Mouse (Mus musculus): ENCODE data around the gene Dffa. TPM values are rescaled to one million over a fixed set of nuclear protein-coding genes. Genes with fewer than 3 reads are reported as not detected.
A peak's percentile ranks its signal among the peaks of the same experiment; 100 is the strongest.

Gene Dffa
- polyA plus RNA-seq, 1 experiment from 2014 or later, result 29.3 TPM

GRCm38 (mm10) chr4:149136116-149136850 lies 32.3 kb downstream of the Dffa start:
- Histone ChIP-seq H3K9me3 (ENCODE audit: control insufficient read depth, low read length) (no peaks in the 10 kb centered on the region), H3K4me3 (ENCODE audit: low read length) (peak overlapping the region; percentile 64), H3K36me3 (ENCODE audit: control insufficient read depth, insufficient read depth, low read length) (no peaks in the 10 kb centered on the region; the same call in 1 of the 2 replicates), H3K27me3 (ENCODE audit: control insufficient read depth, insufficient read depth, low read length) (no peaks in the 10 kb centered on the region), H3K4me1 (ENCODE audit: control insufficient read depth, insufficient read depth, low read length) (peaks cover 6% of the 10 kb centered on the region), H3K9ac (ENCODE audit: low read depth, low read length) (peak overlapping the region; percentile 69), H3K4me2 (replicated peaks; ENCODE audit: low read depth, low read length) (peak overlapping the region; percentile 74), H3K27ac (ENCODE audit: low read depth, low read length) (peak overlapping the region; percentile 87)
- 72% methylated on average over 18 of the region's 18 CpGs for WGBS
- no peak for ATAC-seq (ENCODE audit: low FRiP score, low TSS enrichment)

- Histone ChIP-seq H3K9ac (ENCODE audit: low read depth, low read length) (peak within 1 kb of the TSS; percentile 69), H3K4me1 (ENCODE audit: control insufficient read depth, insufficient read depth, low read length) (peaks cover 6% of the 10 kb centered on the region), H3K4me3 (ENCODE audit: low read length) (peak within 1 kb of the TSS; percentile 64), H3K27me3 (ENCODE audit: control insufficient read depth, insufficient read depth, low read length) (no peaks in the 10 kb centered on the region), H3K4me2 (replicated peaks; ENCODE audit: low read depth, low read length) (peak within 1 kb of the TSS; percentile 74), H3K27ac (ENCODE audit: low read depth, low read length) (peak within 1 kb of the TSS; percentile 87), H3K36me3 (ENCODE audit: control insufficient read depth, insufficient read depth, low read length) (no peaks in the 10 kb centered on the region), H3K9me3 (ENCODE audit: control insufficient read depth, low read length) (no peaks in the 10 kb centered on the region)
- WGBS, result 1% methylated on average over 68 of the region's 68 CpGs
- peak; percentile 92 for ATAC-seq (ENCODE audit: low FRiP score, low TSS enrichment)
Measured at GRCm38 (mm10) chr4:149136982-149137770, 33.2 kb downstream of the Dffa start, which contains the start of gene Cenps. Cenps (minus strand) TSS chr4:149137629.

GRCm38 (mm10) chr4:149138515-149138914 lies 34.6 kb downstream of the Dffa start:
- 69% methylated on average over 8 of the region's 8 CpGs for WGBS
- Histone ChIP-seq H3K4me2 (replicated peaks; ENCODE audit: low read depth, low read length) (no peak overlapping the region), H3K36me3 (ENCODE audit: control insufficient read depth, insufficient read depth, low read length) (no peaks in the 10 kb centered on the region), H3K27me3 (ENCODE audit: control insufficient read depth, insufficient read depth, low read length) (no peaks in the 10 kb centered on the region), H3K4me1 (ENCODE audit: control insufficient read depth, insufficient read depth, low read length) (peaks cover 6% of the 10 kb centered on the region), H3K27ac (ENCODE audit: low read depth, low read length) (no peak overlapping the region), H3K4me3 (ENCODE audit: low read length) (no peak overlapping the region), H3K9me3 (ENCODE audit: control insufficient read depth, low read length) (no peaks in the 10 kb centered on the region), H3K9ac (ENCODE audit: low read depth, low read length) (no peak overlapping the region)
- ATAC-seq (ENCODE audit: low FRiP score, low TSS enrichment), result no peak

GRCm38 (mm10) chr4:149143594-149143993 lies 39.6 kb downstream of the Dffa start:
- Histone ChIP-seq H3K4me2 (replicated peaks; ENCODE audit: low read depth, low read length) (no peak overlapping the region), H3K4me1 (ENCODE audit: control insufficient read depth, insufficient read depth, low read length) (peaks cover 6% of the 10 kb centered on the region; the same call in 1 of the 2 replicates), H3K36me3 (ENCODE audit: control insufficient read depth, insufficient read depth, low read length) (no peaks in the 10 kb centered on the region), H3K4me3 (ENCODE audit: low read length) (no peak overlapping the region), H3K27me3 (ENCODE audit: control insufficient read depth, insufficient read depth, low read length) (no peaks in the 10 kb centered on the region), H3K9me3 (ENCODE audit: control insufficient read depth, low read length) (no peaks in the 10 kb centered on the region), H3K9ac (ENCODE audit: low read depth, low read length) (no peak overlapping the region), H3K27ac (ENCODE audit: low read depth, low read length) (no peak overlapping the region)
- 44% methylated on average over 4 of the region's 4 CpGs for WGBS
- no peak for ATAC-seq (ENCODE audit: low FRiP score, low TSS enrichment)

- no peaks in the 10 kb centered on the region for H3K9me3 ChIP-seq (ENCODE audit: control insufficient read depth, low read length)
- WGBS, result 3% methylated on average over 3 of the region's 3 CpGs
- H3K4me3 ChIP-seq (ENCODE audit: low read length), result no peak overlapping the region
- no peak overlapping the region for H3K9ac ChIP-seq (ENCODE audit: low read depth, low read length)
- no peaks in the 10 kb centered on the region for H3K27me3 ChIP-seq (ENCODE audit: control insufficient read depth, insufficient read depth, low read length)
- peak; percentile 73 for ATAC-seq (ENCODE audit: low FRiP score, low TSS enrichment)
- H3K4me1 ChIP-seq (ENCODE audit: control insufficient read depth, insufficient read depth, low read length), result peaks cover 9% of the 10 kb centered on the region; the same call in 1 of the 2 replicates
- H3K27ac ChIP-seq (ENCODE audit: low read depth, low read length), result no peak overlapping the region
- H3K36me3 ChIP-seq (ENCODE audit: control insufficient read depth, insufficient read depth, low read length), result peaks cover 2% of the 10 kb centered on the region; the same call in 1 of the 2 replicates
- no peak overlapping the region for H3K4me2 ChIP-seq (replicated peaks; ENCODE audit: low read depth, low read length)
Measured at GRCm38 (mm10) chr4:149144459-149144858, 40.5 kb downstream of the Dffa start.

- Histone ChIP-seq H3K4me3 (ENCODE audit: low read length) (no peak overlapping the region), H3K4me1 (ENCODE audit: control insufficient read depth, insufficient read depth, low read length) (peaks cover 11% of the 10 kb centered on the region; the same call in 1 of the 2 replicates), H3K9me3 (ENCODE audit: control insufficient read depth, low read length) (no peaks in the 10 kb centered on the region), H3K27me3 (ENCODE audit: control insufficient read depth, insufficient read depth, low read length) (no peaks in the 10 kb centered on the region), H3K27ac (ENCODE audit: low read depth, low read length) (no peak overlapping the region), H3K36me3 (ENCODE audit: control insufficient read depth, insufficient read depth, low read length) (peaks cover 9% of the 10 kb centered on the region), H3K9ac (ENCODE audit: low read depth, low read length) (no peak overlapping the region), H3K4me2 (replicated peaks; ENCODE audit: low read depth, low read length) (no peak overlapping the region)
- ATAC-seq (ENCODE audit: low FRiP score, low TSS enrichment), result no peak
- WGBS, result 79% methylated on average over 4 of the region's 4 CpGs
Measured at GRCm38 (mm10) chr4:149145151-149145550, 41.2 kb downstream of the Dffa start.

GRCm38 (mm10) chr4:149147528-149147927 lies 43.6 kb downstream of the Dffa start:
- no peak for ATAC-seq (ENCODE audit: low FRiP score, low TSS enrichment)

GRCm38 (mm10) chr4:149148084-149148483 lies 44.1 kb downstream of the Dffa start:
- H3K4me3 ChIP-seq (ENCODE audit: low read length), result no peak overlapping the region
- 75% methylated on average over 4 of the region's 4 CpGs for WGBS
- H3K4me2 ChIP-seq (replicated peaks; ENCODE audit: low read depth, low read length), result no peak overlapping the region
- no peaks in the 10 kb centered on the region for H3K9me3 ChIP-seq (ENCODE audit: control insufficient read depth, low read length)
- H3K27ac ChIP-seq (ENCODE audit: low read depth, low read length), result no peak overlapping the region
- no peak overlapping the region for H3K9ac ChIP-seq (ENCODE audit: low read depth, low read length)
- H3K27me3 ChIP-seq (ENCODE audit: control insufficient read depth, insufficient read depth, low read length), result no peaks in the 10 kb centered on the region
- no peak for ATAC-seq (ENCODE audit: low FRiP score, low TSS enrichment)
- peaks cover 11% of the 10 kb centered on the region; the same call in 1 of the 2 replicates for H3K4me1 ChIP-seq (ENCODE audit: control insufficient read depth, insufficient read depth, low read length)
- peaks cover 38% of the 10 kb centered on the region for H3K36me3 ChIP-seq (ENCODE audit: control insufficient read depth, insufficient read depth, low read length)

More at GRCm38 (mm10) chr4:149147528-149147927, 43.6 kb downstream of the Dffa start:
- Histone ChIP-seq H3K4me1 (ENCODE audit: control insufficient read depth, insufficient read depth, low read length) (peaks cover 11% of the 10 kb centered on the region; the same call in 1 of the 2 replicates), H3K4me2 (replicated peaks; ENCODE audit: low read depth, low read length) (no peak overlapping the region), H3K36me3 (ENCODE audit: control insufficient read depth, insufficient read depth, low read length) (peaks cover 32% of the 10 kb centered on the region), H3K9ac (ENCODE audit: low read depth, low read length) (no peak overlapping the region), H3K27ac (ENCODE audit: low read depth, low read length) (no peak overlapping the region), H3K27me3 (ENCODE audit: control insufficient read depth, insufficient read depth, low read length) (no peaks in the 10 kb centered on the region), H3K4me3 (ENCODE audit: low read length) (no peak overlapping the region), H3K9me3 (ENCODE audit: control insufficient read depth, low read length) (no peaks in the 10 kb centered on the region)
- 81% methylated on average over 7 of the region's 7 CpGs for WGBS

GRCm38 (mm10) chr4:149149196-149149595 lies 45.2 kb downstream of the Dffa start:
- Histone ChIP-seq H3K4me2 (replicated peaks; ENCODE audit: low read depth, low read length) (no peak overlapping the region), H3K27me3 (ENCODE audit: control insufficient read depth, insufficient read depth, low read length) (no peaks in the 10 kb centered on the region), H3K9ac (ENCODE audit: low read depth, low read length) (no peak overlapping the region), H3K36me3 (ENCODE audit: control insufficient read depth, insufficient read depth, low read length) (peaks cover 49% of the 10 kb centered on the region), H3K4me3 (ENCODE audit: low read length) (no peak overlapping the region), H3K9me3 (ENCODE audit: control insufficient read depth, low read length) (no peaks in the 10 kb centered on the region), H3K27ac (ENCODE audit: low read depth, low read length) (no peak overlapping the region), H3K4me1 (ENCODE audit: control insufficient read depth, insufficient read depth, low read length) (peaks cover 11% of the 10 kb centered on the region; the same call in 1 of the 2 replicates)
- ATAC-seq (ENCODE audit: low FRiP score, low TSS enrichment), result no peak
- WGBS, result 54% methylated on average over 9 of the region's 9 CpGs
